8 mouse cellular contexts compared by ENCODE assay signal in the genomic region with DNA sequence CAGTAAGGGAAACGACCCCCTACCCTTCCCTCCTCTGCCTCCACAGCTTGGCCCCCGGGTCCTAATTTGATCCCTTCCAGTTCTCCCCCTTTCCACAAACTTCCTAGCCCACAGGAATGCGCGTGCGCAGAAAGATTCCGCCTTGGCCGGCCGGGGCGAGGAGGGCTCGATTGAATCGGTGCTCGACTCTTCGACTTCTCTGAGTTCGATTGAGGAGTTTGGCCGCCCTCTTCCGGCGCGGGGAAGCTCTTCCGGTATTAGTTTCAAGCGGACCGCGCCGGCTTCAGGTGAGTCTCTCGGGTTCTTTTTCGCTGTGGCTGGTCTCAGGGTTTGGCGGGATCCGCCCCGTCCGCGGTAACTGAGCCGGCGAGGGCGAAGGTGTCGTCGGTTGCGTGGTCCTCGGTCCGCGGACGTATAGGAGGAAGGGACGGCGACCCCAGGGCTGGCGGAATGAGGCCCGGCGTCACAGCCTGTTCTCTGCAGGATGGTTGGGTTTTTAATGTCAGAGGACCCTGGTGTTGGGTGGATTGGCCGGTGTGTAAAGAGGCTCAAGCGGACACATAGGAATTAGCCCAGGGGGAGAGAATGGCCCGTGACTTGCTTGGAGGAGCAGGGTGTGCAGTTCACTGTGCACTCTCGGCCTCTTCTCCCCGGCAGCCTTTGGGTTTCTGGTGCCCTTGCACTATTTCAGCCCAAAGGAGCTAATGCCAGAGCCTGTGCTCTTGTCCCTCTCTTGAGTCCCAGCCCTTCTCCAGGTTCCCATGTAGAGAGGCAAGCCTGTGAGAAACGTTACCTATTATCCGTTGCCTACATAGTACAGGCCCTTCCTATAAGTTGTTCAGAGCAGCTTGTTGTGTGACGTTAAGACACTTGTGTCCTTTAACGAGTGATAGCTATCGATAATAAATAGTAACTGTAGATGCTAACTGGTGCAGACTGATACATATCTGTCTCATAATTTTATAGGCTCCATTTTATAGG. TPM values are rescaled to one million over a fixed set of nuclear protein-coding genes. Genes with fewer than 3 reads are reported as not detected.
A peak's percentile ranks its signal among the peaks of the same experiment; 100 is the strongest.
DNase-seq lines count a peak whose midpoint lies in the region; ATAC-seq and TF ChIP-seq lines count a peak whose summit lies in the region.

Gene Snrpb2 (plus strand): TSS at position 228 of the 981 bp plus-strand sequence.

- no peaks in the 10 kb centered on the region for H3K9me3 ChIP-seq in hindbrain, embryonic 15.5 days

- H3K4me1 ChIP-seq in hindbrain, embryonic 15.5 days (replicated peaks), result peaks cover 9% of the 10 kb centered on the region

- peaks cover 23% of the 10 kb centered on the region for H3K27me3 ChIP-seq in Patski
- no peaks in the 10 kb centered on the region for H3K27me3 ChIP-seq in hindbrain, embryonic 15.5 days

- POLR2A ChIA-PET in Patski (lab: Charles Lee), result no interaction called here

- peak; percentile 93 for ATAC-seq in Patski
- ATAC-seq in hindbrain, embryonic 15.5 days (ENCODE audit: low FRiP score, low read depth), result peak; percentile 94

- H3K27ac ChIP-seq in hindbrain, embryonic 15.5 days (replicated peaks), result 0 out of 2 replicates have a peak within 1 kb of the TSS, but pooled peaks have one; percentile 39

- TF ChIP-seq CTCF in Patski (IDR thresholded peaks at IDR 0.05), result no peak

- peak; percentile 54 for DNase-seq in Patski (ENCODE audit: low read depth, low spot score)
- peak; percentile 90 to 91 for DNase-seq in cerebellum, postnatal 14 days
- DNase-seq in frontal cortex, postnatal 25 days (ENCODE audit: low spot score in 2 of 2), result peak; percentile 66 to 80
- DNase-seq in left cerebral cortex, adult 11 months (ENCODE audit: low spot score), result peak; percentile 68
- peak; percentile 91 to 92 for DNase-seq in lung, postnatal 4 days
- peak; percentile 88 for DNase-seq in retina, postnatal 7 days (ENCODE audit: low read depth, low spot score)
- peak; percentile 72 for DNase-seq in urinary bladder, adult 2 months (ENCODE audit: low spot score)

- H3K4me2 ChIP-seq in hindbrain, embryonic 15.5 days, result peak within 1 kb of the TSS; percentile 76

- peak within 1 kb of the TSS; percentile 93 for H3K4me3 ChIP-seq in hindbrain, embryonic 15.5 days

- CTCF ChIA-PET in Patski (lab: Charles Lee), result interaction anchor here (0.9 kb wide), 1 partner anchor 27 kb away, joined by 3 read pairs; no protein-coding TSS in a partner anchor

- H3K9ac ChIP-seq in hindbrain, embryonic 15.5 days, result peak within 1 kb of the TSS; percentile 81

- in situ Hi-C loops in Patski (cut with MboI; ENCODE audit: low pct_unique_long_range_greater_than_20kb), result no loop called here

- WGBS in hindbrain, embryonic 15.5 days, result 1% methylated on average over 54 of the region's 55 CpGs

- H3K36me3 ChIP-seq in hindbrain, embryonic 15.5 days, result peaks cover 15% of the 10 kb centered on the region; the same call in 1 of the 2 replicates

RNA-seq across cellular contexts. Expression of gene Snrpb2, which starts in this region (rescaled TPM):
- polyA plus RNA-seq in Patski (2021), result 79.6 TPM
- 44.1 and 57.6 TPM in 2 replicates for polyA plus RNA-seq in hindbrain, embryonic 15.5 days (2015; fragmentation: Nextera tagmentation; extraction: Ambion mirVana)
- polyA plus RNA-seq in urinary bladder, adult 2 months (2012; rRNA removed), result 26.5 and 31.0 TPM in 2 replicates

Comparison
In these comparisons a context has a peak if more than half of its experiments do, and no peak if none do; other contexts are left out.
1. Peak in every context shown above with its lines: DNase-seq, ATAC-seq, H3K4me3 ChIP-seq and H3K27ac ChIP-seq.